Mouse (Mus musculus) G1E-ER4 (cell line): ENCODE results near the gene Prcd. TPM values are rescaled to one million over a fixed set of nuclear protein-coding genes. Genes with fewer than 3 reads are reported as not detected.

Experiments
- GATA1 ChIP-seq: IDR thresholded peaks from one replicate; pipeline ENCODE4 v1.8.0; 2012; ENCODE audit warnings: low read length, inconsistent platforms
- polyA plus RNA-seq: library from polyadenylated mRNA; stranded (reverse); fragments of >175 nt; gene quantifications from 2 replicates; pipeline ENCODE4 v1.2.3, GENCODE M21; 2012

Gene Prcd
- 0.52 and 0.56 TPM in 2 replicates for polyA plus RNA-seq

GRCm38 (mm10) chr11:116653234-116653633 lies at the start of gene Prcd:
Gene Prcd, plus strand, starts transcription at chr11:116653534.
- TF ChIP-seq GATA1 = no peak

GRCm38 (mm10) chr11:116604097-116604496 lies 49.2 kb upstream of the Prcd start:
- no peak for TF ChIP-seq GATA1

- no peak for TF ChIP-seq GATA1
Measured at GRCm38 (mm10) chr11:116607717-116608116, 45.6 kb upstream of the Prcd start.

GRCm38 (mm10) chr11:116609965-116610630 lies 43.2 kb upstream of the Prcd start:
- TF ChIP-seq GATA1 = no peak

GRCm38 (mm10) chr11:116611883-116612282 lies 41.5 kb upstream of the Prcd start:
- no peak for TF ChIP-seq GATA1

GRCm38 (mm10) chr11:116612554-116612953 lies 40.8 kb upstream of the Prcd start:
- no peak for TF ChIP-seq GATA1

DNA sequence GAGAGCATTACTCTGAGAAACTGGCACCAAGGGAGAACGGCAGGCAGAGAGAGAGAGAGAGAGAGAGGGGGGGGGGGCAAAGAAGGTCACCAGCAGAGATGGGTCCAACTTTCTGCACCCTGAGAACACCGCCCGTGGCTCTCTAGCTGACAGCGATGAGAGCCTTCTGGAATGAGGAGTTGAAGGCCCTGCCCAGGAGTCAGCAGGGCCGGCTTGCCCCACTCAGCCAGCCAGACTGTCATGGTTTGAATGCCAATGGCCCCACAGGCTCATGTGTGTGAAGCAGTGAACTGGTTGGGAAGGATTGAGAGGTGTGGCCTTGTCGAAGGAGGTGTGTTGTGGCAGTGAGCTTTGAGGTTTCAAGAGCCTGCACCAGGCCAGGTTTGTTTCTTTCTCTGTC lies 40.1 kb upstream of the Prcd start:
- TF ChIP-seq GATA1 = no peak

GRCm38 (mm10) chr11:116615735-116616437 lies 37.4 kb upstream of the Prcd start:
- TF ChIP-seq GATA1 = no peak

DNA sequence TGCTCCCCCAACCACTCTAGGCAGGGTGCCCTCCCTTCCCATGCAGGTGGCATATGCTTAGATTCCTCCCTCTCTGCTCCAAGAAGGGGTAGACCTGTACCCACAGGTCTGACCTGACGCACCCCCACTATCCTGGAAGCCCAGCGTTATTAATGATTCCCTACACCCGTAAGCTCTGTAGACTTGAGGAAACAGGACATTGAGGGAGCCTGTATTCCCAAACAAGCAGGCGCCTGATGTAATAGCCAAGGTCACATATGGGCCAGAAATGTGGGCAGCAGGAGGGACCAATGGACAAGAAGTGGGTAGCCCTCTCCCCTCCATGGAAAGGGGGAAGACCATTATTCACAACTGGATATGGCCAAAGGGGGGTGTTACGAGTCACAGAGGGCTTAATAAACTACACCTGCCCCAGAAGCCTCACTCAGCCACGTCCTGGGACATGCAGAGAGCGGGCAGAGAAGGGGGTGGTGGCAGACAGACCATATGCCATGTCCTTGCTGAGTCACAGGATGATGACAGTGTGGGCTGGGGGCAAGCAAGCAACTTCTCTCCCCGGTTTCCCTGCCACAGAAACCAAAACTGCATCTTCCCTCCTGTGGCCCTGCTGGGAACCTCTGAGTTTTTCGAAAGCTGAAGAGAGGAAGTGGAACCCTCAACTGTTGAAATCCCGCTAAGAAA lies 36.8 kb upstream of the Prcd start:
- TF ChIP-seq GATA1 = no peak

DNA sequence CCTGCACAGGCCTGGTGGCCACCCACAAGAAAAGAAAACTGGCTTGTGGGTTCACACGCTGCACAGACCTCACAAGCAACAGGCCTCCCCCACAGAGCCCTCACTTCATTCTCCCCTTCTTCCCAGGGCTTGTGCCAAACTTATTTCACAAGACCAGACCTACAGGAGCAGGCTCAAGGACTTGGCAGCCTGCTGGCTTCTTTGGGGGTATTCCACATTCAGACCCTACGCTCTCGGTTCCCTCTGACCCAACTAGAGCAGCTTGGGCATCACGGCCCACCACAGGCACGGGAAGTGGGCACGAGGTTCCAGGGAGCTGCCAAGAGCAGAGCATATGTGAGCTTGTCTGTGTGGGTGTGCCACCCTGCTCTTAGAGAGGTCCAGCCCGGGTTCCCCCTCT lies 35.7 kb upstream of the Prcd start:
- no peak for TF ChIP-seq GATA1

DNA sequence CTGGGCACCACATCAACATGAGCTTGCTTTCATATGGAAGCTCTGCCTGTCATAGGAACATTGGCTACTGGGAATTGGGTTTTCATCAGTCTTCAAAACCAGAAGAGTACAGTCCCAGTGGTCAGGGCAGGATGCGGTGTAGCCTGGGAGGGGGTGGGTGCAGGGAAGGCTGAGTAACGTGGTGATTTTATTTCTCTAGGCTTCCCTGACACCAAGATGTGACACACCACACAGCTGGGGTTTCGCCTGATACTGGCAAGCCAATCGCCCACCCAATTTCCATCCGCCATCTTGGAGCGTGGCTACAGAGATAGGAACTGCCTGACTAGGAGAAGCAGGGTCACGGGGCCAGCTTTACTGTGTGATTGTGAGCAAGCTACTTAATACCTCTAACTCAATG lies 34.7 kb upstream of the Prcd start:
- no peak for TF ChIP-seq GATA1

GRCm38 (mm10) chr11:116619156-116619555 lies 34.2 kb upstream of the Prcd start:
- TF ChIP-seq GATA1 = no peak

- no peak for TF ChIP-seq GATA1
Measured at GRCm38 (mm10) chr11:116619561-116619960, 33.8 kb upstream of the Prcd start.

- TF ChIP-seq GATA1 = peak; percentile 54
Measured at GRCm38 (mm10) chr11:116620073-116620472, 33.3 kb upstream of the Prcd start.

- TF ChIP-seq GATA1 = no peak
Measured at GRCm38 (mm10) chr11:116620559-116621253, 32.6 kb upstream of the Prcd start.

- no peak for TF ChIP-seq GATA1
Measured at GRCm38 (mm10) chr11:116621258-116621704, 32.1 kb upstream of the Prcd start.
